Mouse (Mus musculus) kidney, adult 11 months (tissue): ENCODE measurements around the gene Eif4a1.
"Not testable (repeated sequence)": the region's sequence is repeated elsewhere in the genome, so short reads cannot be mapped to it uniquely, and the experiment has no call there.

Source experiments
- DNase-seq: peaks from one replicate; pipeline ENCODE4 v3.0.0; 2022

Eif4a1 gene

GRCm38 (mm10) chr11:69632284-69633089 lies 39.7 kb downstream of the Eif4a1 start, which contains the start of gene Fxr2:
Gene Fxr2 (plus strand): TSS chr11:69632990.
- peak; percentile 100 for DNase-seq

GRCm38 (mm10) chr11:69629802-69630201 lies 42.4 kb downstream of the Eif4a1 start:
- no peak for DNase-seq

DNA sequence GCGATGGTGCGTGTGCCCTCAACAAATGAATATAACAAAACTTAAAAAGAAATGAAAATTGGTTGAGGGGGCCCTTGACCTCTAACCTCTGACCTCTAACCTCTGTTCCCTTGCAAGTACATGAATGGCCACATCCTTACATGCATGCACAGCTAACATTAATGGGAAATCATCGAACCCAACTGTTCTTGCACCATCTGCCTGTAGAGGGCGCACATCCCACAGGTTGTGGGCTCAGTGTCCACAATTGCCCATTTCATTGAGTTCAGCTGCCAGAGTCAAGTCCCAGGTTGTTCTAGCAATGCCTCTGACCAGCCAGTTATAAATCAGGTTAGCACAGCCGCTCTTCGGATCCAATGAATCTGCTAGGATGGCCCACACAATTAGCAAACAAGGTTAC lies 43.9 kb downstream of the Eif4a1 start:
- peak; percentile 72 for DNase-seq

GRCm38 (mm10) chr11:69624339-69624738 lies 47.9 kb downstream of the Eif4a1 start:
- not testable (repeated sequence) for DNase-seq

DNA sequence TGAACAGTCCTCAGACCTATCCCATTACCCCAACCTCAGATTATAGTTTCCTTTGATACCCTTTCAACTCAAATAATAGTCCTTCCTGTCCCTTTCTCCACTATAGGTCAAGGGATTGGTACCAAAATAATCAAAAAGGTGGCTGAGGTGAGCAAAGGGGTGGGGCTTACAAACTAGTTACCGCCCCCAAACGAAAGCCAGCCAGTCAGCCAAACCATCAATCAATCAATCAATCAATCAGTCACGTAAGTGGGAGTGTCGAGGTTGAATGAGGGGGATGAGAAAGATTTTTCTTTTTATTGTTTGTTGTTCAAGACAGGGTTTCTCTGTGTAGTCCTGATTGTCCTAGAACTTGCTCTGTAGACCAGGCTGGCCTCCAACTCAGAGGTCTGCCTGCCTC lies 49.2 kb downstream of the Eif4a1 start:
- no peak for DNase-seq

DNA sequence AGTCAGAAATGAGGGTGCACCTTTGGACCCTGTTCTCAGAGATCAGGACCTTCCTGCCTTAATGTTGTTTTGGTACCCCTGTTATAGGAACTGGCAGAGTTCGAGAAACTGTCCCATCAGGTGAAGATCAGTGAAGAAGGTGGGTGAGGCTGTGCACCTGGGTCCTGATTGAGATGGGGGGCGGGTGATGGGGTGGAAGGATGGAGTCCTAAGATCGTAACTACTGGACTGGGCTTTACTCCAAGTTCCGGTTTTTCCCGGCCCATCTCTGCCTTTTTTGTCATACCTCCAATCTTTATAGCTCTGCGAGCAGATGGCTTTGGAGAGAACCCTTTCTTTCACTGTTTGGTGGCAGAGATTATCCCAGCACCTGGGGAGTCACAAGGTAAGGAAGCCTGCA lies 49.8 kb downstream of the Eif4a1 start:
- no peak for DNase-seq

DNA sequence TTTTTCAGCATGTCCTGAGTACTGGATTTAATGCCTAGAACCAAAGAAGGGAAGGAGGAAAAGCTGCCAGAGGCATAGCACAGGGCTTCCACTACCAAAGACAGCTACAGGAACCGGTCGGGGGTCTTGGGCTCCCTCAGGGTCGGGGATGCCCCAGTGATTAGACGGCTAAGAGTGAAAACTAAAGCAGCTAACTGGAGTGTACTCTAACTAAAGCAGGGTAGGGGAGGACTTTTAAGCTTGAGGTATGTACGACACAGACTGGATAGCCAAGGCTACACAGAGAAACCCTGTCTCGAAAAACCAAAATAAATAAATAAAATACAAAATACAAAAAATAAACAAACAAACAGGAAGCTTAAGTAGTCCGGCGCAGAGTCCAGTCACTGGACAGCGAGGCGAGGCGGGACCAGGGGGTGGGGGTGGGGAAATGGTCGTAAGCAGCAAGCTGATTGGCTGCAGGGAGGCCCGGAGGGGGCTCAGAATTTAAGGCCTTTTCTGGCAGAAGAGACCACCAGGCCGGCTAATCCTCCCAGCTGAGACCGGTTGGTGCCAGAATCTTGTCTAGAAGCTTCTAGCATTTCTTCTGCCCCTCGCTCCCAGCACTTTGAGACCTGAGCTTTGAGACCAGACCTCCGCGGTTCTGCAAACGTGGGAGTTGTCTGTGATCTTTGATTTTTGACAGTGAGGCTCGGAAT lies 50.5 kb downstream of the Eif4a1 start, which contains the start of gene Sat2:
TSS of gene Sat2 (plus strand) at position 454 of the 698 bp plus-strand sequence.
- DNase-seq = peak; percentile 57

DNA sequence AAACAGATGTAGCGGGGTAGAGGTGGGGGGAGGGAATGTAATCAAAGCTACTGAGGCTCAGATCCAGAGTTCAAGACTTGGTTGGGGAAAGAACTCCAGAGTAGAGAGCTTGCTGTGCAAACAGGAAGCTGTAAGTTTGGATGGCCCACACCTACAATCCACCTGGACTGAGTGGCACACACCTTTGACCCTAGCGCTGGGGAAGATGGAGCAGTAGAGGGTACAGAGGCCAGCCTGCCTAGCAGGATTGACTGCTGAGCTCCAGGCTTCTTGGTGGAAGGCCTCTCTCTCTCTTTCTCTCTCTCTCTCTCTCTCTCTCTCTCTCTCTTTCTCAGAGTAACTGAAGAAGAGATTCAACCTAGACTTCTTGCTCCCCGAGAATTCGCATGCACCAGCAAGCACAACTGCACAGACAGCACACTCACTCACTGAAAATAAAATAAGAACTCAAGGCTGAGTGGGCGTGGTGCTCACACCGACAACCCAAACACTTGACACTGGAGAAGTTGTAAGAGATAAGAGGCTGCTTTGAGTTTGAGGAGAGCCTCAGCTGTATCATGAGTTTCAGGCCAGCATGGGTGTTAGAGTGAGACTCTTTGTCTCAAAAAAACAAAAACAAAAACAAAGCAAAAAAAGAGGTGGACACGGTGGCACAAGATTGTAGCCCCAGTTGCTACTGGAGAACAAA lies 51.7 kb downstream of the Eif4a1 start:
- DNase-seq = no peak

GRCm38 (mm10) chr11:69617805-69618204 lies 54.4 kb downstream of the Eif4a1 start, which contains the start of gene Shbg:
Gene Shbg (minus strand): TSS chr11:69617905.
- DNase-seq = no peak
